Mouse (Mus musculus): ENCODE measurements at regions not wholly inside any gene's neighbourhood (a gene's known extent, or its start where the extent isn't known, plus 50 kb on each side); places are given as distances from the start of the nearest gene placed in this dataset.

DNA sequence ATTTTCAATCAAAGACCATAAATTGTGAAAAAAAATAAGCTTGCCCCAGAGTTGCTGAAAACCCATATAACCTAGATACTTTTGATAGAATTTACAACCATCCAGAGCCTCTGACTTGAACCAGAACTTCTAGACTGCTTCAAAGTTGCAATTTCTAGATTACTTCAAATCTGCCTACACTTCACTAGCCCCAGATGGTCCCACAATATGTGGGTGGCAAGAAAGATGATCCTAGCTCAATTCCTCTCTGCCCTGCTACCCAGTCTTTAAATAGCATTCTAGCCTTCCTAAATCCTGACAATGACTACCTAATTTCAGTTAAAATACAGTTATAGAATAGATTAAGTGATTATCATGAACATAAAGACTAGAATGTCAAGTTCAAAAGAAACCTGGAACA, 303.6 kb downstream of the Otol1 start:
- TF ChIP-seq NANOG (IDR thresholded peaks at IDR 0.05; ENCODE audit: borderline replicate concordance, low read length) (no peak), CTCF (conservative IDR thresholded peaks at IDR 0.05; ENCODE audit: low read length) (no peak)

Measured in E14TG2a.4 (cell line).